Mouse (Mus musculus) kidney, adult 2 months (tissue): Measurements from ENCODE around the gene Ccdc78.

Experiments
- CTCF ChIP-seq: fragments of 200-500 bp; conservative IDR thresholded peaks from 2 replicates; pipeline ENCODE4 v1.5.1; 2011; ENCODE audit warnings: low read depth, mild to moderate bottlenecking, control low read depth, low read length, moderate library complexity, mixed read lengths; ENCODE audit not compliant: insufficient read depth, insufficient read length
- POLR2A ChIP-seq: fragments of 200-500 bp; IDR thresholded peaks from one replicate; pipeline ENCODE4 v1.6.1; 2011; ENCODE audit warnings: low read depth, low read length, control low read depth

DNA sequence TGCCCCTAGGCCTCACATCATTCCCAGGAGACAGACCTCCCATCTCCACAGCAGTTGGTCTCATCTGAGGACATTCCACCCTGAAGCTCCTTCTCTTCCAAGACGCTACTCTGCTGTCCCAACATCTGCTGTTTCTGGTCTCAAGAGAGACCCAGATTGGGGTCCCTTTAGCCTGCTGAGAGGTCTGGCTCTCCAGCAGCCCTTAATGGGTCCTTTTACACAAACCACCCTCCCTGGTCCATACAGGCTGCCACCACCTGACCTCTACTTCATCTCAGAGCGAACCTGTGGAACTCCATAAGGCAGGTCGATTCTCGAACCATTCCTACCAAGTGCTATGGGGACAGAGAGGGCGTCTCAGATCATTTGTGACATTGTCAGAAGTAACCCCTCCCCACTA lies 21.6 kb downstream of the Ccdc78 start:
- TF ChIP-seq CTCF (no peak), POLR2A (no peak)
